Mouse (Mus musculus) kidney, postnatal 0 days (tissue): ENCODE data around the gene Pipox. TPM values are rescaled to one million over a fixed set of nuclear protein-coding genes. Genes with fewer than 3 reads are reported as not detected.

Experiments
- ATAC-seq: fragments of 200-750 bp; cut with Nextera tagmentation; replicated peaks from 2 replicates; pipeline ENCODE4 v1.8.0; 2017; ENCODE audit warnings: low read depth, moderate number of reproducible peaks, moderate TSS enrichment, moderate library complexity; ENCODE audit not compliant: low FRiP score
- DNase-seq: peaks from one replicate; pipeline ENCODE4 v3.0.0-alpha.2; 2016; ENCODE audit warnings: low spot score
- H3K27ac ChIP-seq: fragments of 300-500 bp; sonication (generic); 2 replicates; pipeline ENCODE4 v1.5.1; 2014; ENCODE audit warnings: mild to moderate bottlenecking
- H3K27me3 ChIP-seq: fragments of 300-500 bp; sonication (generic); 2 replicates; pipeline ENCODE4 v1.6.1; 2014; ENCODE audit warnings: low read length, mixed read lengths; ENCODE audit not compliant: insufficient read depth
- H3K36me3 ChIP-seq: fragments of 300-500 bp; sonication (generic); 2 replicates; pipeline ENCODE4 v1.6.1; 2014; ENCODE audit warnings: low read length, mixed read lengths; ENCODE audit not compliant: insufficient read depth
- H3K4me1 ChIP-seq: fragments of 300-500 bp; sonication (generic); replicated peaks from 2 replicates; pipeline ENCODE4 v1.6.1; 2014; ENCODE audit warnings: antibody characterized with exemption, low read length, mixed read lengths; ENCODE audit not compliant: insufficient read depth
- H3K4me2 ChIP-seq: fragments of 300-500 bp; sonication (generic); 2 replicates; pipeline ENCODE4 v1.6.1; 2014; ENCODE audit warnings: mild to moderate bottlenecking, low read length, moderate library complexity, mixed read lengths
- H3K4me3 ChIP-seq: fragments of 300-500 bp; sonication (generic); replicated peaks from 2 replicates; pipeline ENCODE4 v1.5.1; 2014; ENCODE audit warnings: low read depth, low read length
- H3K9ac ChIP-seq: fragments of 300-500 bp; sonication (generic); 2 replicates; pipeline ENCODE4 v1.6.1; 2014; ENCODE audit warnings: low read depth, low read length
- H3K9me3 ChIP-seq: fragments of 300-500 bp; sonication (generic); replicated peaks from 2 replicates; pipeline ENCODE4 v1.6.1; 2016; ENCODE audit warnings: low read length, inconsistent platforms, mixed read lengths
- CTCF ChIP-seq: IDR thresholded peaks from 2 replicates; pipeline ENCODE4 v1.5.1; 2016; ENCODE audit warnings: antibody characterized with exemption, low read depth, mild to moderate bottlenecking, moderate library complexity
- WGBS: fragments of 180-500 bp; shearing (Covaris S2); extraction: QIAGEN DNeasy Blood & Tissue Kit; methylation state at CpG from one replicate; pipeline ENCODE4 v1.1.7; 2014; 5-methylcytosine and 5-hydroxymethylcytosine counted together
- polyA plus RNA-seq: library from polyadenylated mRNA; unstranded; fragments of >200 nt; fragmentation: Nextera tagmentation; extraction: Ambion mirVana; gene quantifications from 2 replicates; pipeline ENCODE4 v1.2.1, GENCODE M21; 2015

Gene Pipox
- polyA plus RNA-seq, 1 experiment from 2014 or later, result 20.9 TPM

DNA sequence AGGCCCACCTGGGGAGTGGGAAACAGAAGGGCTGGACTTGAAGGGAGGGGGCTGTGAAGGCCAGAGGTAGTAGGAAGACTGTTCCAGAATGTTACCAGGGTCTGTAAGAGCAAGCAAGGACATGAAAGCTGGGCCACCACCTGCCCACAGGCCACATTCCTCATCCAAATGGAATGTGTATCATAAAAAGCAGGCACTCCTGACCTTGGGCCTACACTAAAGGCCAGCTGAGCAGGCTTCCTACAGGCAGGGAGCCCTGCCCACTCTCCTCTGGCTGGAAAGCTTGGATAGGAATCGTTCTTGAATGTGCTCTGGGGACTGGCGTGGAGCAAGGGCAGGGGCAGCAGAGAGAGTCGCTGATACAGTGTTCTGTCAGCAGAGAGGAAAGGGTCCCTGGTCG, 57.1 kb downstream of the Pipox start:
- Histone ChIP-seq H3K36me3 (peaks cover 52% of the 10 kb centered on the region; the same call in 1 of the 2 replicates), H3K9me3 (no peaks in the 10 kb centered on the region), H3K4me2 (no peak overlapping the region), H3K4me1 (no peaks in the 10 kb centered on the region), H3K27me3 (no peaks in the 10 kb centered on the region), H3K4me3 (no peak overlapping the region), H3K9ac (0 out of 2 replicates have a peak overlapping the region, but pooled peaks have one; percentile 18), H3K27ac (peak overlapping the region; percentile 67)
- ATAC-seq (0 out of 2 replicates have a peak, but pooled peaks have one; percentile 17), DNase-seq (no peak)
- no peak for TF ChIP-seq CTCF
- WGBS, result 58% methylated on average over 4 of the region's 4 CpGs

DNA sequence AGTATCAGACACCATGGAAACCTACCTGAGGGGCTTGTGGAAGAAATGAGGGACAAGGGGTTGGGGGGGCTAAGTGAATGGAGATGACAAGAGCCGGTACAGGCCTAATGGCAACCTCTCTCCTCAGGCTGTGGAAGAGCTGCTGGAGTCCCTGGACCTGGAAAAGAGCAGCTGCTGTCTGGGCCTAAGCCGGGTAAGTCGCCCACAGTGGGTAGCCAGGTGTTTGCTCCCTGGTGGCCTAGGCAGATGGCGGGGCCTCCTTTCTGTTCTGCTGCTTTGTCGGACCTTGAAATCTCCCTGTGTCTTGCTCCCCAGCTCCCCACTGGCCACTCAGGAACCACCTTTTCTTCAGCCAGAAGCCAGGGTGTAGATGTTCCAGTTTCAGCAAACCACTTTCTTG, 57.6 kb downstream of the Pipox start:
- ATAC-seq (no peak), DNase-seq (no peak)
- Histone ChIP-seq H3K9me3 (no peaks in the 10 kb centered on the region), H3K4me2 (no peak overlapping the region), H3K27me3 (no peaks in the 10 kb centered on the region), H3K36me3 (peaks cover 47% of the 10 kb centered on the region; the same call in 1 of the 2 replicates), H3K9ac (0 out of 2 replicates have a peak overlapping the region, but pooled peaks have one; percentile 18), H3K4me1 (no peaks in the 10 kb centered on the region), H3K4me3 (no peak overlapping the region), H3K27ac (peak overlapping the region; percentile 67)
- TF ChIP-seq CTCF, result no peak
- WGBS, result 87% methylated on average over 5 of the region's 5 CpGs

- no peak overlapping the region for H3K27ac ChIP-seq
- H3K27me3 ChIP-seq, result no peaks in the 10 kb centered on the region
- H3K9me3 ChIP-seq, result no peaks in the 10 kb centered on the region
- no peak overlapping the region for H3K9ac ChIP-seq
- no peak overlapping the region for H3K4me3 ChIP-seq
- no peak for ATAC-seq
- DNase-seq, result no peak
- peak; percentile 53 for TF ChIP-seq CTCF
- 86% methylated on average over 3 of the region's 3 CpGs for WGBS
- H3K36me3 ChIP-seq, result peaks cover 51% of the 10 kb centered on the region; the same call in 1 of the 2 replicates
- no peaks in the 10 kb centered on the region for H3K4me1 ChIP-seq
- no peak overlapping the region for H3K4me2 ChIP-seq
Measured at GRCm38 (mm10) chr11:77835109-77835508, 58.8 kb downstream of the Pipox start.

GRCm38 (mm10) chr11:77832541-77832940, 61.4 kb downstream of the Pipox start:
- DNase-seq, result no peak
- H3K4me3 ChIP-seq, result no peak overlapping the region
- peaks cover 53% of the 10 kb centered on the region for H3K36me3 ChIP-seq
- H3K27ac ChIP-seq, result no peak overlapping the region
- H3K27me3 ChIP-seq, result no peaks in the 10 kb centered on the region
- no peak overlapping the region for H3K4me2 ChIP-seq
- no peak overlapping the region for H3K9ac ChIP-seq
- ATAC-seq, result no peak
- no peak for TF ChIP-seq CTCF
- no peaks in the 10 kb centered on the region for H3K4me1 ChIP-seq
- 93% methylated on average over 4 of the region's 4 CpGs for WGBS
- no peaks in the 10 kb centered on the region for H3K9me3 ChIP-seq

- Histone ChIP-seq H3K4me2 (no peak overlapping the region), H3K4me1 (no peaks in the 10 kb centered on the region), H3K27ac (no peak overlapping the region), H3K27me3 (no peaks in the 10 kb centered on the region), H3K4me3 (no peak overlapping the region), H3K36me3 (peaks cover 44% of the 10 kb centered on the region; the same call in 1 of the 2 replicates), H3K9ac (no peak overlapping the region), H3K9me3 (no peaks in the 10 kb centered on the region)
- 73% methylated on average over 7 of the region's 7 CpGs for WGBS
- TF ChIP-seq CTCF, result no peak
- DNase-seq (no peak), ATAC-seq (no peak)
Measured at GRCm38 (mm10) chr11:77830875-77831274, 63.0 kb downstream of the Pipox start.

Other genes starting within 250 kb of the Pipox start
- 3.9 and 4.4 TPM in 2 replicates for gene Nufip2, start 207.9 kb downstream of the Pipox start, polyA plus RNA-seq
- not detected in 2 replicates for gene Cryba1, start 168.8 kb downstream of the Pipox start, polyA plus RNA-seq
- 26.5 and 27.7 TPM in 2 replicates for gene Myo18a, start 130.8 kb downstream of the Pipox start, polyA plus RNA-seq
- gene Gm10277, start 106.3 kb downstream of the Pipox start, polyA plus RNA-seq, result 0.34 and 0.40 TPM in 2 replicates
- 0.17 TPM in 1 of 2 replicates, not detected in the other for gene Sez6, start 36.7 kb upstream of the Pipox start, polyA plus RNA-seq
- 9.3 and 11.1 TPM in 2 replicates for gene Phf12, start 88.7 kb upstream of the Pipox start, polyA plus RNA-seq
- gene Dhrs13, start 138.2 kb upstream of the Pipox start, polyA plus RNA-seq, result 13.6 and 15.2 TPM in 2 replicates
- 38.5 and 42.4 TPM in 2 replicates for gene Flot2, start 143.8 kb upstream of the Pipox start, polyA plus RNA-seq
- 25.0 and 26.9 TPM in 2 replicates for gene Eral1, start 186.3 kb upstream of the Pipox start, polyA plus RNA-seq
- 13.3 and 13.8 TPM in 2 replicates for gene Fam222b, start 200.6 kb upstream of the Pipox start, polyA plus RNA-seq